Mouse (Mus musculus): Measurements from ENCODE around the gene Rpl27a. TPM values are rescaled to one million over a fixed set of nuclear protein-coding genes. Genes with fewer than 3 reads are reported as not detected.
A peak's percentile ranks its signal among the peaks of the same experiment; 100 is the strongest.

Rpl27a gene
- polyA plus RNA-seq, 1 experiment = 1,006 TPM

- TF ChIP-seq GATA1 (IDR thresholded peaks at IDR 0.05; ENCODE audit: low read length) (no peak), TAL1 (IDR thresholded peaks at IDR 0.05; ENCODE audit: low read length) (no peak)
Observed at GRCm38 (mm10) chr7:109507119-109507518, 11.8 kb upstream of the Rpl27a start.

DNA sequence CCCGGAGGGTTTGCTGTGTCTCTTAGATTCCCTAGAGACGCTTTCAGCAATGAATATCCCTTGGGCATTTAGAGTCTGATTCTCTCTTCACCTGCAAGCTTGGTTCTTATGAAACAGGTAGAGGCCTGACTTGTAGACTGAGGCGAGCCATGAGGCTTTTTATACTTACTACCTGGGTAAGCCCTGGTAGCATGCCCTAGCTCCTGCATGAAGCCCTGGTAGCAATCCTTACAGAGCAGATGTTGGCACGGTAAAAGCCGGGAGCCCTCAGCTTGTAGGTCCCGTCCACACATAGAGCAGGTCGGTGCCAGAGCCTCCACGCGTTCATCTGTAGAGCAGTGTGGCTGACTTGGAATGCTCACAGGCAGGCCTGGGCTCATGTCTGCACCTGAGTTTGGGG, 11.4 kb upstream of the Rpl27a start:
- TF ChIP-seq TAL1 (IDR thresholded peaks at IDR 0.05; ENCODE audit: low read length) (no peak), GATA1 (IDR thresholded peaks at IDR 0.05; ENCODE audit: low read length) (no peak)

More at GRCm38 (mm10) chr7:109507119-109507518, 11.8 kb upstream of the Rpl27a start:
- Histone ChIP-seq H3K27me3 (ENCODE audit: control insufficient read depth) (peaks cover 3% of the 10 kb centered on the region; the same call in 1 of the 2 replicates), H3K4me1 (ENCODE audit: control insufficient read depth) (peaks cover 20% of the 10 kb centered on the region), H3K9me3 (ENCODE audit: control insufficient read depth, low read length) (no peaks in the 10 kb centered on the region), H3K36me3 (ENCODE audit: control insufficient read depth) (no peaks in the 10 kb centered on the region), H3K4me3 (replicated peaks) (no peak overlapping the region)

DNA sequence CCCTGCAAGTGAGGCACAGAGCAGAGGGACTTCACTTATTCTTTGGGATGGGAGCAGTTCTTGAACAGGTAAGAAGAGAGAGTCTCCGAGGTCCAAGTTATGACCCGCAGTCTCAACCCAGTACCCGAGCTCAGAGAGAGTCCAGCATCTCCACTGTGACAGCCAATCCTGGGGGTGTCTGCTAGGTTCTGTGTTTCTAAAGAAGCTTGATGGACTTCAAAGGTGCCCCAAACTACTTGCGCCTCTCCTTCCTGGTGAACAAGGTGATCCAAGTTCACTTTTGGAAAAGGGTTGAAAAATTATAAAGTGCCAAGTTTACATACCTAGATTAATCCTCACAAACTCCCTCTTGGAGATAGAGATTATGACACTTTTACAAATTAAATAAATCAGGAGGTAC, 10.9 kb upstream of the Rpl27a start, which contains the start of gene Trim66:
Gene Trim66, minus strand, starts transcription at position 101 of the 400 bp plus-strand sequence.
- Histone ChIP-seq H3K9me3 (ENCODE audit: control insufficient read depth, low read length) (no peaks in the 10 kb centered on the region), H3K4me1 (ENCODE audit: control insufficient read depth) (peaks cover 29% of the 10 kb centered on the region), H3K36me3 (ENCODE audit: control insufficient read depth) (no peaks in the 10 kb centered on the region), H3K27me3 (ENCODE audit: control insufficient read depth) (peaks cover 3% of the 10 kb centered on the region; the same call in 1 of the 2 replicates), H3K4me3 (replicated peaks) (no peak within 1 kb of the TSS)
- TF ChIP-seq GATA1 (IDR thresholded peaks at IDR 0.05; ENCODE audit: low read length) (no peak), TAL1 (IDR thresholded peaks at IDR 0.05; ENCODE audit: low read length) (no peak)

More for the DNA sequence above, 11.4 kb upstream of the Rpl27a start:
- peaks cover 3% of the 10 kb centered on the region; the same call in 1 of the 2 replicates for H3K27me3 ChIP-seq (ENCODE audit: control insufficient read depth)
- H3K4me1 ChIP-seq (ENCODE audit: control insufficient read depth) = peaks cover 24% of the 10 kb centered on the region
- H3K9me3 ChIP-seq (ENCODE audit: control insufficient read depth, low read length) = no peaks in the 10 kb centered on the region
- no peak overlapping the region for H3K4me3 ChIP-seq (replicated peaks)
- H3K36me3 ChIP-seq (ENCODE audit: control insufficient read depth) = no peaks in the 10 kb centered on the region

DNA sequence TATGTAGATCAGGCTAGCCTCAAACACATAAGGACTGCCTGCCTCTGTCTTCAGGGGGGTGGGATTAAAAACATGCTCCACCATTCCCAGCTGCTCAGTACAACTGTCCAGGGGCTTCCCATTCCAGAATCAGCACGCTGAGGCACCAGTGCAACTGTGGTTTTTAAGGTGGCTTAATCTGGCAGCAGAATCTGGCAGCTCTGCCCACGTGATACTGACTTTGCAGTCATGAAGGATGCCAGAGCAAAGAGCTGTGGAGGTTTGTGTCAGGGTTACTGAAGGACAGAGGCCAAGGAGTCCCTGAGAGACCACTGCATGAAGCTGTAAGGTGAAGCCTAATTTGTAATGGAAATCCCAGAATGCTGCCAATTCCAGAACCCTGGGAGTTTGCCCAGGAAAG, 8.1 kb upstream of the Rpl27a start:
- no peaks in the 10 kb centered on the region for H3K36me3 ChIP-seq (ENCODE audit: control insufficient read depth)
- no peak overlapping the region for H3K4me3 ChIP-seq (replicated peaks)
- no peaks in the 10 kb centered on the region for H3K9me3 ChIP-seq (ENCODE audit: control insufficient read depth, low read length)
- H3K27me3 ChIP-seq (ENCODE audit: control insufficient read depth) = peaks cover 3% of the 10 kb centered on the region; the same call in 1 of the 2 replicates
- TF ChIP-seq GATA1 (IDR thresholded peaks at IDR 0.05; ENCODE audit: low read length) (peak; percentile 72), TAL1 (IDR thresholded peaks at IDR 0.05; ENCODE audit: low read length) (no peak)
- peaks cover 29% of the 10 kb centered on the region for H3K4me1 ChIP-seq (ENCODE audit: control insufficient read depth)

GRCm38 (mm10) chr7:109511838-109512237, 7.1 kb upstream of the Rpl27a start:
- no peak for TF ChIP-seq GATA1 (IDR thresholded peaks at IDR 0.05; ENCODE audit: low read length)
- TF ChIP-seq TAL1 (IDR thresholded peaks at IDR 0.05; ENCODE audit: low read length) = no peak; the same call in 2 of the 3 replicates
- no peaks in the 10 kb centered on the region for H3K9me3 ChIP-seq (ENCODE audit: control insufficient read depth, low read length)
- H3K4me1 ChIP-seq (ENCODE audit: control insufficient read depth) = peaks cover 34% of the 10 kb centered on the region
- H3K4me3 ChIP-seq (replicated peaks) = no peak overlapping the region
- H3K27me3 ChIP-seq (ENCODE audit: control insufficient read depth) = peaks cover 3% of the 10 kb centered on the region; the same call in 1 of the 2 replicates
- no peaks in the 10 kb centered on the region for H3K36me3 ChIP-seq (ENCODE audit: control insufficient read depth)

DNA sequence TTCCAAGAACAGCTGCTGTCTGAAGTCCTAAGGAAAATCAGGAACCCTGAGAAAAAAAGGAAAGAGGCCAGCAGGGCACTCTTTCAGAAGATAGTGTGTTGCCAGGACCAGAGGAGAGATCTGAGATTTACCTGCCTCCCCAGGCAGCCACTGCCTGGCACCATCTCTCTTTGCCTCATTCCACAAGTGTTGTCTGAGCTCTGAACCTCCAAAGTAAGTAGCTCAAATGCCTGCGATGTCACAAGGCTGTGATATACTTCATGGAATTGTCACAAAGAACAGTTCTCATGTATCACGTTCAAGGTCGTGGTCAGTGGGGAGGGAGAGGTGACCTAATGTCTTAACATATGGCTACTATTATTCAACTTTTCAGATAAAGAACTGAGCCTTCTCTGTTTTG, 2.4 kb upstream of the Rpl27a start:
- H3K4me1 ChIP-seq (ENCODE audit: control insufficient read depth) = peaks cover 57% of the 10 kb centered on the region
- H3K27me3 ChIP-seq (ENCODE audit: control insufficient read depth) = no peaks in the 10 kb centered on the region
- no peaks in the 10 kb centered on the region for H3K9me3 ChIP-seq (ENCODE audit: control insufficient read depth, low read length)
- no peak overlapping the region for H3K4me3 ChIP-seq (replicated peaks)
- TF ChIP-seq GATA1 (IDR thresholded peaks at IDR 0.05; ENCODE audit: low read length) (no peak), TAL1 (IDR thresholded peaks at IDR 0.05; ENCODE audit: low read length) (no peak)
- peaks cover 20% of the 10 kb centered on the region for H3K36me3 ChIP-seq (ENCODE audit: control insufficient read depth)

DNA sequence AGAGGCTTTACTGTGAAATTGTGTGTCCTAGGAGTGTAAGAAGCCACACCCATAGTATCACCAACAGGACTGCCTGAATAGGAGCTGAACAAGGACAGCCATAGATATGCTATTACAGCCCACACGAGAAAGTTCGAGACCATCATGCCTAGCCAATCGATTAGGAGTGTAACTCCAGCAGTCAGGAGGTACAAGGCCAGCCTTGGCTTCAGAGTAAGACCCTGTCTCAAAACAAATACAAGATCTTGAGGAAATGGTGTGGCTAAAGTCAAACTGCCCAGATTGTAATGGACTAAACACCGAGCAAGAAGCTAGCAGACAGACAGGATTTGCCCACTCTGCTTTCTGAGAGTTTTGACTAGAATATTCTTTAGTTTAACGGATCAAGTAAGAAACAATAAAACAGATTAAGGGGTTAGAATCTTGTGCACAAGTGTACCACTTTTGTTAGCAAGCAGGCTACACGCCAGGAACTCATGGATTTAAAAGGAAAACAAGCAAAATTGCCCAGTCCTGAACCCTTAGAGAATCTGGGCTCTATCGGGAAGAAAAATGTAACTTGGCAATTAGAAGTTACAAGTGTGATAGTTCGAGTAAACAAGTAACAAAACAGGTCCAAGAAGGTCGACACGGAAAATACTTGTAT, 788 bp upstream of the Rpl27a start:
- Histone ChIP-seq H3K36me3 (ENCODE audit: control insufficient read depth) (peaks cover 36% of the 10 kb centered on the region), H3K4me3 (replicated peaks) (peak overlapping the region; percentile 79), H3K27me3 (ENCODE audit: control insufficient read depth) (no peaks in the 10 kb centered on the region), H3K4me1 (ENCODE audit: control insufficient read depth) (peaks cover 55% of the 10 kb centered on the region), H3K9me3 (ENCODE audit: control insufficient read depth, low read length) (no peaks in the 10 kb centered on the region)
- TF ChIP-seq GATA1 (IDR thresholded peaks at IDR 0.05; ENCODE audit: low read length) (no peak), TAL1 (IDR thresholded peaks at IDR 0.05; ENCODE audit: low read length) (no peak)

DNA sequence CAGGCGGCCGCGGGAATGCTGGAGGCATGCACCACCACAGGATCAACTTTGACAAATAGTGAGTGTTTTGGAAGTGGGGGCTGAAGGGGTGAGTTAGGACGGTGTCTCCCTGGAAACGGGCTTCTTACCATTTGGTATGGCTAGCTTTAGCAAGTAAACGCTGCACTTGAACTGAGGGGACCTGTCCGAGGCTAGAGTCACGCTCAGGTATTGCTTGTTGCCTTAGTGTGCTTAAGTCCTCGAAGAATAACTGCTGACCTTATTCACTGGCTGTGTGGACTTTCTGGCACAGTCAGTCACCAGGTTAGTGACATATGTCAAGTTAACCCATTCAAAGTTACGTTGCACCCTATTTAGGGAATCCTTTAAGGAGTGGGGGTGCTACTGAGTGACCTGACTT, 989 bp downstream of the Rpl27a start:
- peaks cover 54% of the 10 kb centered on the region for H3K36me3 ChIP-seq (ENCODE audit: control insufficient read depth)

GRCm38 (mm10) chr7:109522084-109522483, 3.1 kb downstream of the Rpl27a start:
- peaks cover 52% of the 10 kb centered on the region for H3K4me1 ChIP-seq (ENCODE audit: control insufficient read depth)

More for the DNA sequence above, 989 bp downstream of the Rpl27a start:
- Histone ChIP-seq H3K4me3 (replicated peaks) (peak overlapping the region; percentile 79), H3K27me3 (ENCODE audit: control insufficient read depth) (no peaks in the 10 kb centered on the region), H3K4me1 (ENCODE audit: control insufficient read depth) (peaks cover 59% of the 10 kb centered on the region), H3K9me3 (ENCODE audit: control insufficient read depth, low read length) (no peaks in the 10 kb centered on the region)
- TF ChIP-seq TAL1 (IDR thresholded peaks at IDR 0.05; ENCODE audit: low read length) (no peak), GATA1 (IDR thresholded peaks at IDR 0.05; ENCODE audit: low read length) (no peak)

More at GRCm38 (mm10) chr7:109522084-109522483, 3.1 kb downstream of the Rpl27a start:
- Histone ChIP-seq H3K36me3 (ENCODE audit: control insufficient read depth) (peaks cover 74% of the 10 kb centered on the region), H3K27me3 (ENCODE audit: control insufficient read depth) (no peaks in the 10 kb centered on the region), H3K4me3 (replicated peaks) (peak overlapping the region; percentile 33), H3K9me3 (ENCODE audit: control insufficient read depth, low read length) (no peaks in the 10 kb centered on the region)
- no peak for TF ChIP-seq TAL1 (IDR thresholded peaks at IDR 0.05; ENCODE audit: low read length)
- no peak for TF ChIP-seq GATA1 (IDR thresholded peaks at IDR 0.05; ENCODE audit: low read length)
